Mouse (Mus musculus) forebrain, postnatal 0 days (tissue): ENCODE results near the gene Mpi. TPM values are rescaled to one million over a fixed set of nuclear protein-coding genes. Genes with fewer than 3 reads are reported as not detected.

Experiments used
- ATAC-seq: fragments of 200-750 bp; cut with Nextera tagmentation; 2 replicates; pipeline ENCODE4 v1.8.0; 2017; ENCODE audit warnings: mild to moderate bottlenecking, moderate library complexity
- DNase-seq: peaks from one replicate; pipeline ENCODE4 v3.0.0-alpha.2; 2015
- H3K27ac ChIP-seq: fragments of 300-500 bp; sonication (generic); 2 replicates; pipeline ENCODE4 v1.5.1; 2014; ENCODE audit warnings: low read depth, mild to moderate bottlenecking, antibody characterized with exemption, low read length, moderate library complexity, mixed read lengths
- H3K27me3 ChIP-seq: fragments of 300-500 bp; sonication (generic); 2 replicates; pipeline ENCODE4 v1.6.1; 2014; ENCODE audit warnings: mild to moderate bottlenecking, low read length, mixed read lengths; ENCODE audit not compliant: insufficient read depth
- H3K36me3 ChIP-seq: fragments of 300-500 bp; sonication (generic); 2 replicates; pipeline ENCODE4 v1.6.1; 2014; ENCODE audit warnings: mild to moderate bottlenecking, moderate library complexity; ENCODE audit not compliant: insufficient read depth
- H3K4me1 ChIP-seq: fragments of 300-500 bp; sonication (generic); 2 replicates; pipeline ENCODE4 v1.6.1; 2014; ENCODE audit warnings: antibody characterized with exemption; ENCODE audit not compliant: insufficient read depth
- H3K4me2 ChIP-seq: fragments of 300-500 bp; sonication (generic); 2 replicates; pipeline ENCODE4 v1.6.1; 2014; ENCODE audit warnings: low read depth, mild to moderate bottlenecking, moderate library complexity
- H3K4me3 ChIP-seq: fragments of 300-500 bp; sonication (generic); 2 replicates; pipeline ENCODE4 v1.5.1; 2014; ENCODE audit warnings: low read depth, low read length, mixed read lengths
- H3K9ac ChIP-seq: fragments of 300-500 bp; sonication (generic); 2 replicates; pipeline ENCODE4 v1.6.1; 2014; ENCODE audit warnings: mild to moderate bottlenecking
- H3K9me3 ChIP-seq: fragments of 300-500 bp; sonication (generic); 2 replicates; pipeline ENCODE4 v1.6.1; 2016; ENCODE audit warnings: low read length
- CTCF ChIP-seq: sonication (generic); IDR thresholded peaks from 2 replicates; pipeline ENCODE4 v1.5.1; 2016; ENCODE audit warnings: antibody characterized with exemption, control low read depth, low read depth
- WGBS: fragments of 180-500 bp; shearing (Covaris S2); extraction: QIAGEN DNeasy Blood & Tissue Kit; methylation state at CpG from one replicate; pipeline ENCODE4 v1.1.7; 2014; 5-methylcytosine and 5-hydroxymethylcytosine counted together
- polyA plus RNA-seq: library from polyadenylated mRNA; unstranded; fragments of >200 nt; fragmentation: Nextera tagmentation; extraction: Ambion mirVana; gene quantifications from 2 replicates; pipeline ENCODE4 v1.2.1, GENCODE M21; 2015
- total RNA-seq: library from RNA; depleted of rRNA; stranded (reverse); fragments of >200 nt; gene quantifications from 2 replicates; pipeline ENCODE4 v1.2.3, GENCODE M21; 2014; rRNA removed

Gene Mpi
- total RNA-seq (46.1 and 47.8 TPM in 2 replicates), polyA plus RNA-seq (37.9 and 49.3 TPM in 2 replicates)

GRCm38 (mm10) chr9:57552139-57552887 lies at the start of gene Mpi:
TSS of gene Mpi (minus strand) at chr9:57552763.
- Histone ChIP-seq H3K9me3 (no peaks in the 10 kb centered on the region), H3K4me2 (peak within 1 kb of the TSS; percentile 74), H3K27ac (no peak within 1 kb of the TSS; the same call in 1 of the 2 replicates), H3K4me3 (peak within 1 kb of the TSS; percentile 72), H3K9ac (peak within 1 kb of the TSS; percentile 62), H3K27me3 (no peaks in the 10 kb centered on the region), H3K36me3 (peaks cover 29% of the 10 kb centered on the region), H3K4me1 (peaks cover 5% of the 10 kb centered on the region; the same call in 1 of the 2 replicates)
- DNase-seq (peak; percentile 79), ATAC-seq (peak; percentile 81)
- under 1% methylated on average over 28 of the region's 28 CpGs for WGBS
- no peak for TF ChIP-seq CTCF

GRCm38 (mm10) chr9:57602098-57602497 lies 49.5 kb upstream of the Mpi start:
- DNase-seq (no peak), ATAC-seq (no peak)
- H3K4me3 ChIP-seq, result no peak overlapping the region
- no peak overlapping the region for H3K9ac ChIP-seq
- H3K27me3 ChIP-seq, result peaks cover 15% of the 10 kb centered on the region
- no peaks in the 10 kb centered on the region for H3K36me3 ChIP-seq
- peaks cover 9% of the 10 kb centered on the region; the same call in 1 of the 2 replicates for H3K4me1 ChIP-seq
- no peak for TF ChIP-seq CTCF
- 52% methylated on average over 8 of the region's 8 CpGs for WGBS
- no peak overlapping the region for H3K27ac ChIP-seq
- no peaks in the 10 kb centered on the region for H3K9me3 ChIP-seq
- no peak overlapping the region for H3K4me2 ChIP-seq

- Histone ChIP-seq H3K4me2 (no peak overlapping the region), H3K9ac (no peak overlapping the region), H3K4me1 (peaks cover 5% of the 10 kb centered on the region; the same call in 1 of the 2 replicates), H3K36me3 (0 out of 2 replicates have a peak, but pooled peaks cover under 1% of the 10 kb centered on the region), H3K27me3 (peaks cover 10% of the 10 kb centered on the region), H3K9me3 (no peaks in the 10 kb centered on the region), H3K27ac (no peak overlapping the region), H3K4me3 (no peak overlapping the region)
- peak; percentile 62 for ATAC-seq
- WGBS, result 47% methylated on average over 2 of the region's 2 CpGs
- no peak for TF ChIP-seq CTCF
- DNase-seq, result peak; percentile 55
Measured at GRCm38 (mm10) chr9:57601353-57601706, 48.8 kb upstream of the Mpi start.

GRCm38 (mm10) chr9:57600620-57601352 lies 48.2 kb upstream of the Mpi start:
- no peak overlapping the region for H3K27ac ChIP-seq
- no peaks in the 10 kb centered on the region for H3K9me3 ChIP-seq
- H3K4me2 ChIP-seq, result no peak overlapping the region
- H3K4me3 ChIP-seq, result no peak overlapping the region
- no peak for TF ChIP-seq CTCF
- WGBS, result 12% methylated on average over 3 of the region's 3 CpGs
- no peak overlapping the region for H3K9ac ChIP-seq
- H3K36me3 ChIP-seq, result 0 out of 2 replicates have a peak, but pooled peaks cover 4% of the 10 kb centered on the region
- no peaks in the 10 kb centered on the region for H3K4me1 ChIP-seq
- DNase-seq (no peak), ATAC-seq (peak; percentile 28)
- H3K27me3 ChIP-seq, result peaks cover 5% of the 10 kb centered on the region; the same call in 1 of the 2 replicates

GRCm38 (mm10) chr9:57598851-57599563 lies 46.4 kb upstream of the Mpi start:
- DNase-seq (no peak), ATAC-seq (no peak)
- no peak for TF ChIP-seq CTCF
- no peak overlapping the region for H3K4me3 ChIP-seq
- H3K9me3 ChIP-seq, result no peaks in the 10 kb centered on the region
- no peak overlapping the region for H3K9ac ChIP-seq
- 45% methylated on average over 8 of the region's 8 CpGs for WGBS
- H3K4me2 ChIP-seq, result no peak overlapping the region
- H3K27me3 ChIP-seq, result no peaks in the 10 kb centered on the region
- H3K27ac ChIP-seq, result no peak overlapping the region
- H3K4me1 ChIP-seq, result no peaks in the 10 kb centered on the region
- H3K36me3 ChIP-seq, result peaks cover 20% of the 10 kb centered on the region

- Histone ChIP-seq H3K4me3 (no peak overlapping the region), H3K9ac (no peak overlapping the region), H3K27ac (no peak overlapping the region), H3K27me3 (no peaks in the 10 kb centered on the region), H3K4me2 (no peak overlapping the region), H3K9me3 (no peaks in the 10 kb centered on the region), H3K36me3 (peaks cover 30% of the 10 kb centered on the region), H3K4me1 (no peaks in the 10 kb centered on the region)
- DNase-seq (no peak), ATAC-seq (no peak)
- TF ChIP-seq CTCF, result no peak
- 25% methylated on average over 4 of the region's 4 CpGs for WGBS
Measured at GRCm38 (mm10) chr9:57597929-57598382, 45.4 kb upstream of the Mpi start.
